Mouse (Mus musculus) CH12.LX (cell line): Measurements from ENCODE around the gene Prdx2. TPM values are rescaled to one million over a fixed set of nuclear protein-coding genes. Genes with fewer than 3 reads are reported as not detected.

Experiments
- DNase-seq: peaks from one replicate; pipeline ENCODE4 v3.0.0-alpha.2; 2013; ENCODE audit errors: extremely low read depth
- H3K27ac ChIP-seq: 2 replicates; pipeline ENCODE4 v1.5.1; 2012; ENCODE audit warnings: low read depth, mild to moderate bottlenecking, control low read depth, moderate library complexity; ENCODE audit not compliant: insufficient read depth
- H3K27me3 ChIP-seq: replicated peaks from 2 replicates; pipeline ENCODE3; 2012; ENCODE audit warnings: inconsistent platforms
- H3K36me3 ChIP-seq, 2 experiments: replicated peaks in 1 of 2; 2 replicates each; pipeline versions ENCODE3 to v1.6.1; 2012; ENCODE audit warnings: inconsistent platforms in 1 of 2, low read length in 1 of 2, mild to moderate bottlenecking in 1 of 2, mixed read lengths in 1 of 2, moderate library complexity in 1 of 2; ENCODE audit not compliant: control insufficient read depth in 1 of 2, insufficient read depth in 1 of 2
- H3K4me1 ChIP-seq, 2 experiments: 2 replicates each; pipeline ENCODE4 v1.6.1; 2012; ENCODE audit warnings: inconsistent platforms in 1 of 2, moderate library complexity in 1 of 2; ENCODE audit not compliant: insufficient read depth in 2 of 2, control insufficient read depth in 1 of 2
- H3K4me2 ChIP-seq: 2 replicates; pipeline ENCODE4 v1.6.1; 2012; ENCODE audit warnings: low read depth, mild to moderate bottlenecking, control low read depth; ENCODE audit not compliant: poor library complexity, insufficient read depth, severe bottlenecking
- H3K4me3 ChIP-seq, 3 experiments: fragments of 150-350 bp in 1 of 3; sonication (generic) in 1 of 3; replicated peaks in 1 of 3; 2 replicates each; pipeline versions ENCODE3 to v1.5.1; 2011 to 2012; ENCODE audit warnings: low read depth in 2 of 3, low read length in 2 of 3, mild to moderate bottlenecking in 2 of 3, moderate library complexity in 2 of 3, control low read depth in 1 of 3, improper control_type of control experiment in 1 of 3, inconsistent platforms in 1 of 3, mixed read lengths in 1 of 3; ENCODE audit not compliant: poor library complexity in 1 of 3
- H3K79me2 ChIP-seq: replicated peaks from 2 replicates; pipeline ENCODE4 v1.6.1; 2012; ENCODE audit warnings: mild to moderate bottlenecking, moderate library complexity; ENCODE audit not compliant: control insufficient read depth, poor library complexity, insufficient read depth, severe bottlenecking; ENCODE audit errors: extremely low read depth
- H3K9ac ChIP-seq: 2 replicates; pipeline ENCODE4 v1.6.1; 2012; ENCODE audit warnings: low read depth, mild to moderate bottlenecking, control low read depth, moderate library complexity; ENCODE audit not compliant: insufficient read depth
- H3K9me3 ChIP-seq: replicated peaks from 2 replicates; pipeline ENCODE3; 2012; ENCODE audit warnings: low read length, inconsistent platforms, mixed read lengths
- E2F4 ChIP-seq: IDR thresholded peaks from 2 replicates; pipeline ENCODE4 v1.6.1; 2011; ENCODE audit warnings: low read depth, low read length, improper control_type of control experiment; ENCODE audit not compliant: insufficient replicate concordance
- GABPA ChIP-seq: IDR thresholded peaks from 2 replicates; pipeline ENCODE4 v1.6.1; 2012; ENCODE audit warnings: low read depth, low read length, improper control_type of control experiment, inconsistent platforms; ENCODE audit not compliant: insufficient replicate concordance
- IRF4 ChIP-seq: IDR thresholded peaks from 2 replicates; pipeline ENCODE4 v1.6.1; 2014; ENCODE audit warnings: low read depth, mild to moderate bottlenecking, inconsistent platforms, low read length, improper control_type of control experiment
- MAX ChIP-seq: IDR thresholded peaks from 2 replicates; pipeline ENCODE4 v1.6.1; 2011; ENCODE audit warnings: low read length, improper control_type of control experiment
- MYC ChIP-seq: IDR thresholded peaks from 2 replicates; pipeline ENCODE4 v1.6.1; 2011; ENCODE audit warnings: low read depth, mild to moderate bottlenecking, improper control_type of control experiment, low read length
- POLR2AphosphoS2 ChIP-seq: IDR thresholded peaks from 2 replicates; pipeline ENCODE4 v1.6.1; 2011; ENCODE audit warnings: low read depth, low read length, improper control_type of control experiment
- SMC3 ChIP-seq: IDR thresholded peaks from 2 replicates; pipeline ENCODE4 v1.6.1; 2011; ENCODE audit warnings: low read depth, low read length, improper control_type of control experiment
- TBP ChIP-seq: conservative IDR thresholded peaks from 2 replicates; pipeline ENCODE4 v1.6.1; 2011; ENCODE audit warnings: low read depth, low read length, improper control_type of control experiment
- TCF12 ChIP-seq: IDR thresholded peaks from 2 replicates; pipeline ENCODE4 v1.6.1; 2014; ENCODE audit warnings: low read depth, mild to moderate bottlenecking, inconsistent platforms, low read length, improper control_type of control experiment
- ZMIZ1 ChIP-seq: IDR thresholded peaks from 2 replicates; pipeline ENCODE4 v1.6.1; 2012; ENCODE audit warnings: low read depth, mild to moderate bottlenecking, inconsistent platforms, low read length, improper control_type of control experiment
- ZNF384 ChIP-seq: IDR thresholded peaks from 2 replicates; pipeline ENCODE4 v1.6.1; 2012; ENCODE audit warnings: low read depth, low read length, improper control_type of control experiment, inconsistent platforms
- dilution Hi-C: fragments of 300-500 bp; cut with MboI; formaldehyde crosslinking; loops from 2 replicates; pipeline ENCODE4 v1.14.3; 2020; ENCODE audit warnings: low sequenced_read_pairs; ENCODE audit not compliant: extremely low pct_unique_long_range_greater_than_20kb, extremely low pct_ligation_motif_present
- in situ Hi-C: fragments of 300-500 bp; cut with MboI; formaldehyde crosslinking; loops from 3 replicates; pipeline ENCODE4 v1.14.3; 2019; ENCODE audit warnings: low sequenced_read_pairs, low pct_ligation_motif_present, low pct_unique_long_range_greater_than_20kb, mixed read lengths
- polyA plus RNA-seq: library from polyadenylated mRNA; unstranded; fragments of >175 nt; gene quantifications from 2 replicates; pipeline ENCODE4 v1.2.1, GENCODE M21; 2012; ENCODE audit warnings: low read depth; ENCODE audit not compliant: insufficient read length
- total RNA-seq, 2 experiments: library from RNA; depleted of rRNA; stranded (reverse); fragments of 300-350 nt in 1 of 2; fragments of >200 nt in 1 of 2; gene quantifications; 2 replicates each; pipeline ENCODE4 v1.2.3; 2012 to 2014

The Prdx2 gene
- total and polyA plus RNA-seq, 3 experiments = 158 to 232 (median 218) TPM

- in situ Hi-C loops = no loop called here
- dilution Hi-C loops = no loop called here
These were observed 17.1 kb downstream of the Prdx2 start for GRCm38 (mm10) chr8:84986379-84986945.

DNA sequence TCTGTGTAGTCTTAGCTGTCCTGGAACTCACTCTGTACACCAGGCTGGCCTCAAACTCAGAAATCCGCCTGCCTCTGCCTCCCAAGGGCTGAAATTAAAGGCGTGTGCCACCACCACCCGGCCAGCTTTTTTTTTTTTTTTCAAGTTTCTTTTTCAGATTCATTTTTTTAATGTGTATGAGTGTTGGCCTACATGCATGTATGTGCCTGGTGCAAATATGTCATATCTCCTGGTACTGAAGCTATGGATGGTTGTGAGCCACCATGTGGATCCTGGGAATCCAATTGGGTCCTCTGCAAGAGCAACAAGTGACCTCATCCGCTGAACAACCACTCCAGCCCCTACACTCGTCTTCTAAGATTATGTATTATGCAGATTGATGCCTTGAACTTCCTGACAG is 18.0 kb downstream of the Prdx2 start:
- 0 out of 2 replicates have a peak overlapping the region, but pooled peaks have one; percentile 53 for H3K4me2 ChIP-seq
- H3K79me2 ChIP-seq = no peaks in the 10 kb centered on the region
- in situ Hi-C loops (no loop called here), dilution Hi-C loops (no loop called here)
- DNase-seq = no peak
- H3K36me3 ChIP-seq = peaks cover 0 to 3% of the 10 kb centered on the region in 2 experiments
- H3K9me3 ChIP-seq = no peaks in the 10 kb centered on the region
- peak; percentile 59 for TF ChIP-seq ZNF384
- TF ChIP-seq E2F4 = no peak
- peaks cover 43 to 57% of the 10 kb centered on the region in 2 experiments for H3K4me1 ChIP-seq
- peak overlapping the region; percentile 22; the same call in 1 of the 2 replicates for H3K27ac ChIP-seq
- no peaks in the 10 kb centered on the region for H3K27me3 ChIP-seq
- H3K4me3 ChIP-seq = no peak overlapping the region
- H3K9ac ChIP-seq = peak overlapping the region; percentile 34; the same call in 1 of the 2 replicates

More at GRCm38 (mm10) chr8:84986379-84986945, 17.1 kb downstream of the Prdx2 start:
- Histone ChIP-seq H3K79me2 (no peaks in the 10 kb centered on the region), H3K9ac (peak overlapping the region; percentile 34), H3K36me3 (no peaks in the 10 kb centered on the region), H3K4me2 (peak overlapping the region; percentile 53), H3K4me3 (peak overlapping the region; percentile 12 to 56 (median 54)), H3K27me3 (no peaks in the 10 kb centered on the region), H3K9me3 (no peaks in the 10 kb centered on the region), H3K4me1 (peaks cover 51 to 66% of the 10 kb centered on the region in 2 experiments), H3K27ac (peak overlapping the region; percentile 94)
- no peak for DNase-seq
- no peak for TF ChIP-seq MAX
- TF ChIP-seq MYC = 0 out of 2 replicates have a peak, but pooled peaks have one; percentile 15

DNA sequence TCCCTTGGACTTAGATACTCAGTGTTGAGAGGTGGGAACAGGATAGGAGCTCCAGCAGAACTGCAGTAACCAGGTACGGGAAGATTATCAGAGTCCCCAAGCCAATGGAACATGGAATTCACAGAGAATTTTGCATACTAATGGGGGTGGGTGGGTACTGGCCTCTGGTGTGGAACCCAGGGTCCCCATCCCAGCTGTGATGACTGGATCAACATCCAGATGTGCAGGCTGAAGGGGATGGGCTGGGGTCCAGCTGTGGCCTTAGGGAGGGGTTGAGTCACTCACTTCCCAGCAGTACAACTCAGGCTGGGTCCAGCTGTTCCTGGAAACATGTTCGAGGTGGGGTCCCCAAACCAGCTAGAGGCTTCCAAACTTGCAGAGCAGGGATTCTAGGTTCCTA is 18.5 kb downstream of the Prdx2 start:
- dilution Hi-C loops = no loop called here
- Histone ChIP-seq H3K4me3 (no peak overlapping the region), H3K79me2 (no peaks in the 10 kb centered on the region), H3K36me3 (peaks cover 0 to 8% of the 10 kb centered on the region in 2 experiments), H3K9ac (no peak overlapping the region), H3K9me3 (no peaks in the 10 kb centered on the region), H3K27me3 (no peaks in the 10 kb centered on the region)
- no peak for DNase-seq
- no peak for TF ChIP-seq TBP
- TF ChIP-seq TCF12 = no peak
- TF ChIP-seq ZMIZ1 = no peak
- TF ChIP-seq IRF4 = no peak
- TF ChIP-seq SMC3 = no peak
- no peak for TF ChIP-seq POLR2AphosphoS2
- no peak for TF ChIP-seq GABPA
- TF ChIP-seq, all 38 proteins: peak for 0
- Histone ChIP-seq H3K27ac (peak overlapping the region; percentile 22; the same call in 1 of the 2 replicates), H3K4me1 (peaks cover 38 to 54% of the 10 kb centered on the region in 2 experiments), H3K4me2 (no peak overlapping the region)
- in situ Hi-C loops = no loop called here
